Mouse (Mus musculus) left cerebral cortex, adult 6 months (tissue): ENCODE results near the gene Esf1. TPM values are rescaled to one million over a fixed set of nuclear protein-coding genes. Genes with fewer than 3 reads are reported as not detected.

Experiments used
- long read RNA-seq, 2 experiments: library from polyadenylated mRNA; unstranded; transcript quantifications; one replicate each; pipeline ENCODE4 v2.0.0; 2019 to 2020
- polyA plus RNA-seq: library from polyadenylated mRNA; unstranded; fragments of <200 nt; fragmentation: Nextera tagmentation; gene quantifications from 2 replicates; pipeline ENCODE4 v1.2.3, GENCODE M21; 2021

The Esf1 gene
- 10.7 and 11.8 TPM in 2 replicates for polyA plus RNA-seq
- long read RNA-seq, experiment 1, partial matches to known transcripts: 6 of 7 reads
- long read RNA-seq, experiment 1, other reads (novel, unspliced or antisense): 1 of 7 reads
- long read RNA-seq, experiment 2, partial matches to known transcripts: 50 of 51 reads
- long read RNA-seq, experiment 2, other reads (novel, unspliced or antisense): 1 of 51 reads

DNA sequence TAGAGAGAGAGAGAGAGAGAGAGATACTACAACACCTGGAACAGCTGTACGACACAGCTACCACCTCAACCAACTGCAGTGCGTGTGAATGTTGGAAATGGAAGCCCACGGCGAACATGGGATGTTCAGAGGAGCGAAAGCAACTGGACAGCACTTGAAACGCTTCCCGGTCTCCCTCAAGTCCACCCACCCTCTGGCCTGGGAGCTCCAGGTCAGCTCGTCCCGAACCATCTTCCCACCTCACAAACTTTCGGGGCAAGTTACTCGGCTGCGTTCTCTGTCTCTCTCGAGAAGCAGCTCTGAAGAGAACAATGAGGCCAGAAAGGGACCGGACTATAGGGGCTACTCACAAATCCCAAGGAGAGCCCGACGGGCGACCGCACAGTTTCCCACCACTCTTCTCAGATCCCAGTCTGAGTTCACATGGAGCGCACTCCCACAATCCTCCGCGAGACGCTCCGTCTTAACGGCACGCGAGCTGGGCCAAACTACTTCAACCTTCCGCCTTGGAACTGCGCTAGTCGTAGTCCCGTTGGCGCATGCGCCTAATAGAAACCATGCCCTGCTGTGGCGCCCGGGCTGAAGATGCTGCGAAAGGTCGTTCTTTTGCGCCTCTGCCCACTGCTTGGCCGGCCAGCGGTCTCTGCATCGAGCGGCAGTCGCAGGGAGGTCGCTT, at the start of gene Esf1, which contains the start of gene Ndufaf5:
Esf1 (minus strand) TSS at position 438 of the 676 bp plus-strand sequence.
Ndufaf5 (plus strand) TSS at position 523 of the 676 bp plus-strand sequence.

GRCm38 (mm10) chr2:140151743-140152142, 18.6 kb downstream of the Esf1 start, which contains the start of gene Gm17374:
TSS of gene Gm17374 (plus strand) at chr2:140152043.

Other genes starting within 250 kb of the Esf1 start
- 28.0 and 38.9 TPM in 2 replicates for gene Tasp1, start 103.8 kb downstream of the Esf1 start, polyA plus RNA-seq
- gene Gm17374, start 18.5 kb downstream of the Esf1 start, polyA plus RNA-seq: not detected in 2 replicates
- 55.0 and 67.9 TPM in 2 replicates for gene Ndufaf5, start 85 bp upstream of the Esf1 start, polyA plus RNA-seq
- not detected in 2 replicates for gene Sel1l2, start 219.1 kb upstream of the Esf1 start, polyA plus RNA-seq
- 13.2 and 20.8 TPM in 2 replicates for gene Macrod2, start 224.7 kb upstream of the Esf1 start, polyA plus RNA-seq